Mouse (Mus musculus): ENCODE measurements at regions not wholly inside any gene's neighbourhood (a gene's known extent, or its start where the extent isn't known, plus 50 kb on each side); places are given as distances from the start of the nearest gene placed in this dataset.

DNA sequence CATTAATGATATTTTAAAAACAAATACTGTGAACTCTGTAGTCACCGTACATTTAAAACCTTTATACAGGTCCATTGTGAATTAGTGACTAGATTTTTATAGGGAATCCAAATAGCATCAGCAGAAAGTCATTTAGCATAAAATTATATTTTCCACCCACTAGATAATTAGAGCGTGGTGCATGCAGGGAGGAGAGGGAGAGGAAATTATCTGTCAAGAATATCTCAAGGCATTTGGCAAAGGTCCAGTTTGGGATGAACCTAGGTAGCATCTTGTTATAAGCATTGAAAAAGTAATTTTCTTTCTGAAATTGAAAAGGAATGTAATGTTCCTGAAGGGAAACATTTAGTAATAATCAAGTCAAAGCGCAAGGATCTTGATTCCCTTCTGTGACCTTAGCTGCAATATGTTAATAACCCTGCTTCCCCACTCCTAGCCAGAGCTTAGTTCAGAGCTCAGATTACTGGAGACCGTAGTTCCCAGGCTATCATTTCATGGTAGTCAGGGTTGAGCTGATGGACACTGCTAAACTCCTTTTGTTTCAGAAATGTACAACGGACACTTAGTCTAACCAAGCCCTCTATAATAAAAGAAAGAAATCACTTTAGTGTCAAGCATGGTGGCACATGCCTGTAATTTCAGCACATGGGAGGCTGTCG is 200.8 kb upstream of the Slc39a10 start:
- DNase-seq = no peak

DNA sequence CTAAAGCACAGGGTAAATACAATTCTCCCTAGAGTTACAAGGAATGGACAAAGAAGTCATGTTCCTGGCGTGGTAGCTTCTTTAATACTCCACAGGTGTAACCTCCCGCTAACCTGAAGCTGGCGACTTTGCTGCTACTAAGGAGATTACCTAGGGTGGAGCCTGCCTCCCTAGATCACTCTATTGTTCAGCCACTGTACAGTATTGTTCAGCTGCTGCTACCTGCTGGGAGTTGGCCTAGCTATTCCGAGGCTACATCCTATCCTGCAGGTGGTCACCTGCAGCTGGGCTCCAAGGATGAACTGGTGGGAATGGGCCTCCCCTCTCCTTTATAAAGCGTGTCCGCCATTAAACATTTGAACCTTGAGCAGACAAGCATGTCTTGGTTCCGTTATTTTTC is 183.8 kb upstream of the Slc39a10 start:
- DNase-seq = no peak

DNA sequence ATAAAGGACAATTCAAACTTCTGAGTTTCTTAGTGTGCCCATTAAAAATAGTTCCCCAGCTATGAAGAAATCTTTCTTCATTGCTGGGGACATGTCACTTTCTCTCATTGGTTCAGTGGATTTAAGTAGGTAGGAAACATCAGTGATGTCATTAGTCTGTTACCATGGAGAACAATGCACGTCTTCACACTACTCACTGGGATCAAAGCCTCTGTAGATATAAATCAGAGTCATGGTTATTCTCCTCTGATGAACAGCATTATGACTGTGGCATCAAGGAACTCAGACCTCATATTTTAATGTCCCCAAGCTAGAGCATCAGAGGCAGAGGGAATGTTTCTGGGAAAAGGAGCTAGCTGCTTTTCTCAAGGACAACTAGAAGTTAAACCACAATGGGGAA is 165.5 kb upstream of the Slc39a10 start:
- no peak for DNase-seq

DNA sequence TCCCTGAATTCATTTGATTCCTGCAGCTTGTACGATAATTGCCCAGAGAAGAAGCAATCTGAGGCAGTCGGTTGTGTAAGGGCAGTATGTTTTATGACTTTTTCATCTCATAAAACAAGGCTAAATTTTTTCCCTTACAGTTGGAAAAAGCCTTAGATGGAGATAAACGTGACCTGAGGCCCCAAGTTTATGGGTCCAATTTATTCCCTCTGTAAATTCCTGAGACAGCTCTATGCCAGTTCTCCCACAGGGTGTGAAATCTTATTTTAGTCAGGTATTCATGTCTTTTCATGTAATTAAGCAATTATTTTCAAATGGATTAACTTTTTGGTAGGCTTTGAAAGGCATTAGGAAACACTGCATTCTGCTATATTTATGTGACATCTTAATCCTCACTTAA is 164.7 kb upstream of the Slc39a10 start:
- DNase-seq = no peak

DNA sequence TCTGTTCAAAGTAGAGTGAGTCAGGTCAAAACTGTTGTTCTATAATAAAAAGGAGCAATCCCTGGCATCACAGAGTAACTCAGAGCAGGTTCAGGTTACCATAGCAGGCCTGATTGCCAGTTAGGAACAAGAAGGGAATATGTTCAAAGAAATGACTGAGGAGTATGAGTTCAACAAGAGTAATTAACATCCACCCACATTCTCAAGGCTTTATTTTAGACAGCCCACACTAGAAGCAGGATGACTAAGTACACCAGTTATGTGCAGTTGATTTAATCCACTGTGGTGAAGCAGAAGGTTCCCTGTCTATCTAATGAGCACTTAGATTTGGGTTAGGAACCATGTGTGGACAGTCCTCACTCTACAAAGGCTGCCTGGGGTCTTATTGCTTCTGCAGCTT is 158.5 kb upstream of the Slc39a10 start:
- no peak for DNase-seq

DNA sequence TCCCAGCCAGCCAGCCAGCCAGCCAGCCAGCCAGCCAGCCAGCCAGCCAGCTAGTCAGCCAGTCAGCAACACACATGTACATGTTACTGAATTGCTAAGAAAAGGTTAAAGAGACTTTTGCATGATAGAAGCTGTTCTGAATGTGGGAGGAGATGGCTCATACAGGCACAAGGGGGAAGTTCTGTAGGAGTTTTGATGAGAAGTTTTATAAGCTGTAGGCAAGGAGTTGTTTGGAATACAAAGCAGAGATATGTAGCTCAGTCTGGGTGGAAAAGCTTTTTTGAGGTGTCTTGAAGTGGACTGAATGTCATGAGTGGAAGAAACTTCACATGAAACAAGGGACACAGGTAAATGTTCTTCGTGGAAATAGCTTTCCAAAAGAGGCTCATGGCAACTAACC is 157.8 kb upstream of the Slc39a10 start:
- no peak for DNase-seq

DNA sequence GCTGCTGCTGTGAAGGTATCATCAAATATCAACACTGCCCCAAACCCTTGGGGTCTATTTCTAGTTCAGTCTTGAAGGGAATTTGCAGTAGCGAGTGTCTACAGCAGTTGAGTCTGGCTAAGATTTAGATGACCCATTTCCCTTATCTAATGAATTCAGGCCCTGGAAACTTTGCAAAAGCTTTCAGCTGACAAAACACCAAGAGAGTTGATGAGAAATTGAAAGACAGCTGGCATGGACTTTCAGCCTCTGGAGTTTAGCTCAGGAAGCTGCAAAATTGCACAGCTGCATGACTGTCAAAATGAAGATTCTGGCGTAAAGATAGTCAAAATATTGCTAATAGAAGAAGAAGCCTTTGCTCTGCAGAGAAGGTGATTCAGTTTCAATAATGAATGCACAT is 144.9 kb upstream of the Slc39a10 start:
- no peak for DNase-seq

DNA sequence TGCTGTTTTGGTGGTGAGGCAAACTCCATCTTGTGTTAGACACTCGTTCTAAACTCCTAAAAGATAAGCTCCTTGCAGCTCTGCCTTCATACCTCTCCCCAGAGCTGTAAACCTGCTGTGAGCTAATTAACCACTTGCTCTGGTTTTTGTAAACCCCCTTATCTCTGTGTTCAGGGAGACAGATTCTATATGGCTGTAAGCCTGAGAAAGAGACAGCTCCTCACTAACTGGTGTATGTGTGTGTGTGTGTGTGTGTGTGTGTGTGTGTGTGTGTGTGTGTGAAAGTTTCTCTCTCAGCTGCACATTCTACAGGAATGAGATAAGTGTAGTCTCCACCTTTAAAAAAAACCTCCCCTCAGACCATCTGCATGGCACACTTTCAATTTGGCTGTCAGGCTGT is 126.7 kb upstream of the Slc39a10 start:
- DNase-seq = no peak

DNA sequence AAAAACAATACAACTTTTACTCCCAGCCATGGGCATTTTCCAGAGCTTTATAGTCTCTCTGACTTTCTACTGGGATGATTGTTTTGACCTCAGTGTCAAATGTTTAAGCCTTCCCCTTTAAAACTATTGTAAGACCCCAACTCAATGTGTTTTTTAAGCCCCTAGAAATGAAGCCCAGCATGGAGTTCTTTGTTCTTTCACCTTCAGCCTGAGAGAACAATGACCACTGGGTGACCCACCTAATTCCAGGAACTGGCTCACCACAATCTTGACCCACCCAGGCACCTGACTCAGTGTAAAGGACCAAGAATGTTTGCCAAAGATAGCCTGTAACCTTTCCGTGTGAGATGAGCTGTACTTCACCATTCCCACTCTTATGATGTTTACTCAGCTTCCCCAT is 121.9 kb upstream of the Slc39a10 start:
- no peak for DNase-seq

DNA sequence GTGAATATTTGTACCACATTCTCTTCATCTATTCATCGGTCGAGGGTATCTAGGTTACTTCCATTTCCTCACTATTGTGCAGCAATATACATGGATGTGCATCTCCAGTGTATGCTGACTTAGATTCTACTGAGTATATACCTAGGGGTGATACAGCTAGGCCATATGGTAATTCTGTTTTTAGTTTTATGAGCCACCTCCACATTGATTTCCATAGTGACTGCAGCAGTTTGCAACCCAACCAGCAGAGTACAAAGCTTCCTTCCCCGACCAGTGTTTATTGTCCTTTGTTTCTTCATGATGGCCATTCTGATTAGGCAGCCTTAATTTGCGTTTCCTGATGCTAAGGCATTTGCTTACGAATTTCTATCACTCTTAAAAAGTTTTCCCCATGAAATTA is 111.1 kb upstream of the Slc39a10 start:
- no peak for DNase-seq

DNA sequence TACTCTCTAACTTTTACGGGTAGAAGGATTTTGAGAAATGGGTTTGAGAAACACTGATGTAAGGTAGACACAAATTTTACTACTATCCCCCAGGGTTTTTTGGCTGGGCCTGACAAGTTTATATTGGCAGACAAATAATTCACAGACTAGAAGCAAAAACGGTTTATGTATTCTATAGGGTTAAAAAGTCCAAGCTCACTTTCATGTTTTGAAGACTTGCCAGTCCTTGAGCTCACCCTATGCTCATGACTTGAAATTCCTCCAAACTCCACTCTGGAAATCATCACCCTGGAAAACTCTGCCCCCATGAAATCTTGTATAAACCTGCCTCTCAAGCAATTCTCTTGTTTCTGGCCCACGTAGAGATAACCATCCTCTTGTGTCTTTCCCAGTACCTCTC is 106.7 kb upstream of the Slc39a10 start:
- no peak for DNase-seq

DNA sequence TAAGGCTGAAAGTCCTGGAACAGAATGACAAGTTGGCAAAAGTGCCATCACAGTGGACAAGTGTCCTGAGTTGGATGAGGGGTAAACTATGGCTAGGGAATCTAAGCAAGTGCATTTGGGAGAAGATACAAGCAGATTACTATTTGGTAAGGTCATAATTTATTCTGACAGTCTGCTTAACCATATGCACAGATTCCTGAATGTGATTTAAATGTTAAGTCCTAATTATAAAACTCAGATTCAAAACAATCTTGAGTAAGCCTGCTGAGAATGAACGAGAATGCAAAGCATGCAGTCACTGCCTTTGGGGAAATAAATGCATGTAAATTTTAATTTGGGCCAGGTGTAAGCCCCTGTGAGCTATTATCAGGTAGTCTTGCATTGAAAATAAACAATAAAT is 93.3 kb upstream of the Slc39a10 start:
- DNase-seq = no peak

DNA sequence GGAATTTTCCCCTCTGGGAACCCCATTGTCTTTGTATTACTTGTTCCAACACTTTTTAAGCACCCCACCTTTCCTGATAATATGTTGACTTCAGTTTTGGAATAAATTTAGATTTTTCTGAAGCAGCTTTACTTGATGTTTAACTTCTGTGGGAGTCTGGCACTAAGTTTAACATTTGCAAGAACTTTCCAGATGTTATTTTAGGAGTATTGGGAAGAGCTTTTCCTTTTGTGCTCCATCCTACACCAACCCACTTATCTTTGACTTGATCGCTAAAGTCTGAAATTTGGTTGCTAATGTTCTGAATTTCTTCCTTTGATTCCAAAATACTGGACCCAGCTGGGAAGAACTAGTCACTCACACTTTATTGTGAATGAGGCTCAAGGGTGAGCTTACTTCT is 90.4 kb upstream of the Slc39a10 start:
- no peak for DNase-seq

DNA sequence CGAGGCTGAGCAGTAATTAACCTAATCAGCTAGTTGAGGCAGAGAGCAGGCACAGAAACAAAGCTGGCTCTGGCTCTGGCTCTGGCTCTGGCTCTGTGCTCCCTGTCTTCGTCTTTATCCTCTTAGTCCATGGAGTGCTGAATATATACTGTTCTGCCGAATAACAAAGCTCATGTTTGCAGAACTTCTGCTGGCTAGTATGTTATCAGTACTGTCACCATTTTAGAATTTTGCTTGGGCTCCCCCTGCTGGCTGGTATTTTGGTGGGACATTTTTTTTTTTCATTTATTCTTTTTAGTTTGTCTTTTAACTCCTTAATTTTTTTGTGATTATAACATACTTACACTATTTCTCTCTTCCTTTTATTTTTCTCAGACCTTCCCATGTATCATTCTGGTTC is 77.8 kb upstream of the Slc39a10 start:
- peak; percentile 7 for DNase-seq

DNA sequence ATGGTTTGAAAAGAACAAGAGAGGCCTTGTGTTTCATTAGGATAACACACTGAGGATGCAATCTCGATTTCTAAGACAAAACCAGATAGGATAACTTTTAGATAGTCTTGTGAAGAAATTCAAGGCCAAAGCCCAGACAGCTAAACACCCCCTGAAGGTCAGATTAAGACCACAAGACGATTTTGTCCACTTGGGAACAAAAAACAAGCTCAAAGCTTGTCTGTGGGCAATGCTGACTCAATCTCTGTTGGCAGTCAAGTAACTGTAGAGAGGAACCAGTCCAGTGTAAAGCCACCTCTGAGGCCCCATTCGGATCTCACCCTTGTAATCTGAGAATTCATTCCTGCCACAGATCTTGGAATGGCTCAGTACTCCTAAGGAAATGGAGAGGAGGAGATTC is 75.7 kb upstream of the Slc39a10 start:
- no peak for DNase-seq

DNA sequence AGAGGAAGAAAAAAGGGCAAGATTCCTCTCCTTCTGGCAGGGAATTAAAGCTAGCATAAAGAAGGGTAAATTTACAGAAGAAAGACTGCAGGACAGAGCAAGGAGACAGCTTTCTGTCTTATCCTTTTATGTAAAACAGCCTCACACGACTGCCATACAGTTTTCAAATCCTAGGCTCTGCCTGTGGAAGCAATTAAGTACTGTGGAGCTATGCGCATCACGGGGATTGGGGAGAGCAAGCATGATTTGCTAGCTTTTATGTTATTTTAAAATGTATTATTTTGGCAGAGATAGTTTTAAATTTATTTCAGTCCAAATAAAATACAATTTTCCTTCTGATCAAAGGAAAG is 74.2 kb upstream of the Slc39a10 start:
- DNase-seq = no peak

DNA sequence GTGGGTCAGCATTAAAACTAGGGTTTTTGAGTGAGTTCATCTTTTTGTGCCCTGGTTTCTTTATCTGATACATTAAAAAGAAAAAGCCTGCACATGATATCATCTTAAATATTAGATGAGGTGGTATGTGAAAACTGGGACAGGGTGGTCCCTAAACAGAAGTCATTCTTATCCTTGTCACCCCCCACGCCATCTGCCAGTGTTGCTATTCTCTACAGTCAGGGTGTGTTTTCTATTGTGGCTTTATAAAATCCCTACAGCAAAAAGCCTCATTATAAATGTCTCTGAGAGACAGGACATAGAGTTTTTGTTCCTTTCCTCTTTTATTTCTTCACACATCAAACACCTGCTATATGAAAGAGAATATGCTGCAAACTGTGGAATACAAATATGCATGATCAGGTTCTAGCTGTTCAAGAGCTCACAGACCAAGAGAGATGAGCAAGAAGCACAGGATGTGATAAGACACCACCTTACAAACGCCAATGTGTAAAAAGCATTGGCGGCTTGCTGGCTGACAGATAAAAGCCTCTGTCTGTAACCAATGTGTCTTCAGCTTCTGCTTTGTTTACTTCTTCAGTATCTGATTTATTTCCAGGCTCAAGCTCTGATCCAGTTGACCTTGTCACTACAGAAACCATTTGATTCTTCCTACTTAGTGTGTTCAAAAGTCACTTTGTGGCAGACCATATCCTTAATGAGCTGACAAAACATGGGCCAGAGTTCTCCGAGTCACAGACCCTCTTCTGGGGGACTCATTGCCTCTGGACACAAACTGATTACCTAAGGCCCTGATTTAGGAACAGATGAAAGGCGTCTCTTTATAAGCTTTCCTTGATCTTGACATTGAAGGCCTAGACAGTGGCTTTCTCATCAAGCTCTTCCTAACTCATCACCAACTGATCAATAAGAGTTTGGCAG is 73.6 kb upstream of the Slc39a10 start:
- DNase-seq = no peak

DNA sequence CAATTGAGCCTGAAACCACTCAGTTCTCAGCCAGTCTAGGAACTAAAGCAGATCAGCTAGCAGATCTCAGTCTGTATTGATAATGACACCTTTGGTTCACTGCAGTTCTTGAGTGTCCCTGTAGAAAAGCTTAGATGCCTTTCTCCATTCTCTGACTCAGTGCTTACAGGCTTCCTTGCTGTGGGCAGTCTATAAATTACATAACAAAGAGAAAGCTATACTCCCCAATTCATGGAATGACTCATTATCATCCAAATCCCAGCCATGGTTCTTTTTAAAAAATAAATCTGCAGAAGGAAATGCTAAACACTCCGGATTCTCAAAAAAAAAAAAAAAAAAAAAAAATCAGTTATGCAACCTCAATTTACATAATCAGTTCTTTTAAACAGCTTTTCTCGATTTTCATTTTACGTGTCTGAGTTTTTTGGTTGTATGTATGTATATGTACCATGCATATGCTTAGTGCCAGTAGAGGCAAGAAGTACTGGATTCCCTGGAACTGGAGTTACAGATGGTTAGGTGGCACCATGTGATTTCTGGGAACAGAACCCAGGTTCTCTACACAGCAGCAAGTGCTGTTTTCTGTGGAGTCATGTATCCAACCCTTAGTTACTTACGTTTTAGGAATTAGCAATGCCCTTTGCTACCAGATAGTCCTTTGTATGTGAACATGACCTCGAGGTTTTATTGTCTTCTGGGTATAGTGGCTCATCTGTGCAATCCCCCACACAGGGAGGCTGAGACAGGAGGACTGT is 71.5 kb upstream of the Slc39a10 start:
- DNase-seq = no peak

Small RNA genes lying in the stretch of these regions (microRNA-seq; reads per million reads assigned to microRNA genes)
- gene Mir6350 = 0 reads per million in 2 experiments

Data from adrenal gland, adult 8-10 months (tissue).